Mouse (Mus musculus) retina, postnatal 1 day (tissue): ENCODE measurements at regions not wholly inside any gene's neighbourhood (a gene's known extent, or its start where the extent isn't known, plus 50 kb on each side); places are given as distances from the start of the nearest gene placed in this dataset.

Experiments
- DNase-seq: peaks from one replicate; pipeline ENCODE4 v3.0.0-alpha.2; 2012

GRCm38 (mm10) chr13:15802043-15802795, 209.4 kb upstream of the Inhba start:
- DNase-seq, result peak; percentile 54

GRCm38 (mm10) chr13:15803965-15804364, 207.7 kb upstream of the Inhba start:
- no peak for DNase-seq

- DNase-seq, result no peak
Measured at GRCm38 (mm10) chr13:15806925-15807324, 204.7 kb upstream of the Inhba start.

- no peak for DNase-seq
Measured at GRCm38 (mm10) chr13:15822261-15822850, 189.3 kb upstream of the Inhba start.

GRCm38 (mm10) chr13:15845806-15846205, 165.8 kb upstream of the Inhba start:
- no peak for DNase-seq

- no peak for DNase-seq
Measured at GRCm38 (mm10) chr13:15848017-15848416, 163.6 kb upstream of the Inhba start.

GRCm38 (mm10) chr13:15849129-15849528, 162.5 kb upstream of the Inhba start:
- no peak for DNase-seq

- DNase-seq, result no peak
Measured at GRCm38 (mm10) chr13:15850358-15850757, 161.3 kb upstream of the Inhba start.

GRCm38 (mm10) chr13:15853022-15853566, 158.6 kb upstream of the Inhba start:
- no peak for DNase-seq

- DNase-seq, result no peak
Measured at GRCm38 (mm10) chr13:15862941-15863340, 148.7 kb upstream of the Inhba start.

- no peak for DNase-seq
Measured at GRCm38 (mm10) chr13:15863344-15863743, 148.3 kb upstream of the Inhba start.

GRCm38 (mm10) chr13:15867046-15867561, 144.5 kb upstream of the Inhba start:
- DNase-seq, result no peak

- DNase-seq, result no peak
Measured at GRCm38 (mm10) chr13:15877606-15878005, 134.0 kb upstream of the Inhba start.

GRCm38 (mm10) chr13:15879576-15879975, 132.1 kb upstream of the Inhba start:
- DNase-seq, result no peak

- DNase-seq, result no peak
Measured at GRCm38 (mm10) chr13:15890794-15891193, 120.9 kb upstream of the Inhba start.

GRCm38 (mm10) chr13:15891403-15891802, 120.2 kb upstream of the Inhba start:
- no peak for DNase-seq

- no peak for DNase-seq
Measured at GRCm38 (mm10) chr13:15898201-15898600, 113.5 kb upstream of the Inhba start.

GRCm38 (mm10) chr13:15901710-15902675, 109.7 kb upstream of the Inhba start:
- no peak for DNase-seq

- no peak for DNase-seq
Measured at GRCm38 (mm10) chr13:15907806-15908205, 103.8 kb upstream of the Inhba start.

- no peak for DNase-seq
Measured at GRCm38 (mm10) chr13:15910578-15910977, 101.1 kb upstream of the Inhba start.

- DNase-seq, result no peak
Measured at GRCm38 (mm10) chr13:15911263-15911662, 100.4 kb upstream of the Inhba start.

- DNase-seq, result no peak
Measured at GRCm38 (mm10) chr13:15914270-15914669, 97.4 kb upstream of the Inhba start.

GRCm38 (mm10) chr13:15929890-15930289, 81.8 kb upstream of the Inhba start:
- DNase-seq, result no peak
